Mouse (Mus musculus): ENCODE measurements around the gene Map3k13. TPM values are rescaled to one million over a fixed set of nuclear protein-coding genes. Genes with fewer than 3 reads are reported as not detected.

The Map3k13 gene
- 1.0 and 1.4 TPM in 2 replicates for total RNA-seq (2014; rRNA removed; ENCODE audit: low replicate concordance)
- 0.33 and 0.36 TPM in 2 replicates for polyA plus RNA-seq (2015; fragmentation: Nextera tagmentation; extraction: Ambion mirVana)

GRCm38 (mm10) chr16:21793875-21794696, at the start of gene Map3k13:
TSS of gene Map3k13 (plus strand) at chr16:21794346.
- H3K36me3 ChIP-seq (replicated peaks; ENCODE audit: control insufficient read depth, insufficient read depth, low read length), result peaks cover under 1% of the 10 kb centered on the region; the same call in 1 of the 2 replicates
- peak; percentile 94 for DNase-seq (ENCODE audit: low spot score)
- H3K4me3 ChIP-seq (ENCODE audit: low read depth, low read length), result peak within 1 kb of the TSS; percentile 94
- no peaks in the 10 kb centered on the region for H3K9me3 ChIP-seq (replicated peaks; ENCODE audit: control insufficient read depth, low read length)
- no peak for TF ChIP-seq CTCF (IDR thresholded peaks at IDR 0.05; ENCODE audit: low read depth)
- TF ChIP-seq EP300 (IDR thresholded peaks at IDR 0.05; ENCODE audit: low read depth), result peak; percentile 44; the same call in 1 of the 2 replicates
- ATAC-seq (ENCODE audit: insufficient read depth, low read depth), result peak; percentile 99
- peaks cover 9% of the 10 kb centered on the region; the same call in 1 of the 2 replicates for H3K4me1 ChIP-seq (ENCODE audit: control insufficient read depth, insufficient read depth)
- H3K27me3 ChIP-seq (ENCODE audit: control insufficient read depth, insufficient read depth, low read length), result no peaks in the 10 kb centered on the region
- H3K4me2 ChIP-seq (ENCODE audit: low read depth, low read length), result peak within 1 kb of the TSS; percentile 90
- H3K27ac ChIP-seq (ENCODE audit: low read depth), result peak within 1 kb of the TSS; percentile 86
- H3K9ac ChIP-seq (replicated peaks; ENCODE audit: low read depth, low read length), result peak within 1 kb of the TSS; percentile 85
- 2% methylated on average over 47 of the region's 47 CpGs for WGBS

GRCm38 (mm10) chr16:21758447-21758846, 35.7 kb upstream of the Map3k13 start:
- no peak overlapping the region for H3K27ac ChIP-seq (ENCODE audit: low read depth)
- ATAC-seq (ENCODE audit: insufficient read depth, low read depth), result no peak
- H3K36me3 ChIP-seq (replicated peaks; ENCODE audit: control insufficient read depth, insufficient read depth, low read length), result peaks cover 15% of the 10 kb centered on the region; the same call in 1 of the 2 replicates
- WGBS, result 63% methylated on average over 1 of the region's 1 CpGs
- H3K4me3 ChIP-seq (ENCODE audit: low read depth, low read length), result no peak overlapping the region
- DNase-seq (ENCODE audit: low spot score), result no peak
- no peaks in the 10 kb centered on the region for H3K9me3 ChIP-seq (replicated peaks; ENCODE audit: control insufficient read depth, low read length)
- H3K27me3 ChIP-seq (ENCODE audit: control insufficient read depth, insufficient read depth, low read length), result no peaks in the 10 kb centered on the region
- H3K4me1 ChIP-seq (ENCODE audit: control insufficient read depth, insufficient read depth), result no peaks in the 10 kb centered on the region
- H3K9ac ChIP-seq (replicated peaks; ENCODE audit: low read depth, low read length), result no peak overlapping the region
- TF ChIP-seq EP300 (IDR thresholded peaks at IDR 0.05; ENCODE audit: low read depth) (no peak), CTCF (IDR thresholded peaks at IDR 0.05; ENCODE audit: low read depth) (no peak)
- H3K4me2 ChIP-seq (ENCODE audit: low read depth, low read length), result no peak overlapping the region

GRCm38 (mm10) chr16:21768255-21768654, 25.9 kb upstream of the Map3k13 start:
- ATAC-seq (ENCODE audit: insufficient read depth, low read depth), result no peak
- DNase-seq (ENCODE audit: low spot score), result no peak
- Histone ChIP-seq H3K4me2 (ENCODE audit: low read depth, low read length) (no peak overlapping the region), H3K9ac (replicated peaks; ENCODE audit: low read depth, low read length) (no peak overlapping the region), H3K27me3 (ENCODE audit: control insufficient read depth, insufficient read depth, low read length) (no peaks in the 10 kb centered on the region), H3K4me3 (ENCODE audit: low read depth, low read length) (no peak overlapping the region), H3K4me1 (ENCODE audit: control insufficient read depth, insufficient read depth) (no peaks in the 10 kb centered on the region), H3K27ac (ENCODE audit: low read depth) (no peak overlapping the region), H3K36me3 (replicated peaks; ENCODE audit: control insufficient read depth, insufficient read depth, low read length) (peaks cover 11% of the 10 kb centered on the region), H3K9me3 (replicated peaks; ENCODE audit: control insufficient read depth, low read length) (no peaks in the 10 kb centered on the region; the same call in 1 of the 2 replicates)
- TF ChIP-seq CTCF (IDR thresholded peaks at IDR 0.05; ENCODE audit: low read depth), result peak; percentile 42
- no peak for TF ChIP-seq EP300 (IDR thresholded peaks at IDR 0.05; ENCODE audit: low read depth)
- WGBS, result 73% methylated on average over 3 of the region's 3 CpGs

GRCm38 (mm10) chr16:21769667-21770066, 24.5 kb upstream of the Map3k13 start:
- Histone ChIP-seq H3K36me3 (replicated peaks; ENCODE audit: control insufficient read depth, insufficient read depth, low read length) (peaks cover 13% of the 10 kb centered on the region; the same call in 1 of the 2 replicates), H3K4me1 (ENCODE audit: control insufficient read depth, insufficient read depth) (no peaks in the 10 kb centered on the region), H3K4me3 (ENCODE audit: low read depth, low read length) (no peak overlapping the region), H3K9me3 (replicated peaks; ENCODE audit: control insufficient read depth, low read length) (no peaks in the 10 kb centered on the region), H3K9ac (replicated peaks; ENCODE audit: low read depth, low read length) (no peak overlapping the region), H3K27me3 (ENCODE audit: control insufficient read depth, insufficient read depth, low read length) (no peaks in the 10 kb centered on the region), H3K27ac (ENCODE audit: low read depth) (no peak overlapping the region), H3K4me2 (ENCODE audit: low read depth, low read length) (no peak overlapping the region)
- DNase-seq (ENCODE audit: low spot score), result no peak
- TF ChIP-seq EP300 (IDR thresholded peaks at IDR 0.05; ENCODE audit: low read depth) (no peak), CTCF (IDR thresholded peaks at IDR 0.05; ENCODE audit: low read depth) (peak; percentile 38)
- no peak for ATAC-seq (ENCODE audit: insufficient read depth, low read depth)
- WGBS, result 78% methylated on average over 5 of the region's 5 CpGs

- no peak overlapping the region for H3K9ac ChIP-seq (replicated peaks; ENCODE audit: low read depth, low read length)
- DNase-seq (ENCODE audit: low spot score) (no peak), ATAC-seq (ENCODE audit: insufficient read depth, low read depth) (no peak)
- H3K4me1 ChIP-seq (ENCODE audit: control insufficient read depth, insufficient read depth), result no peaks in the 10 kb centered on the region
- H3K27me3 ChIP-seq (ENCODE audit: control insufficient read depth, insufficient read depth, low read length), result no peaks in the 10 kb centered on the region
- TF ChIP-seq EP300 (IDR thresholded peaks at IDR 0.05; ENCODE audit: low read depth), result no peak
- no peak for TF ChIP-seq CTCF (IDR thresholded peaks at IDR 0.05; ENCODE audit: low read depth)
- H3K27ac ChIP-seq (ENCODE audit: low read depth), result no peak overlapping the region
- no peak overlapping the region for H3K4me3 ChIP-seq (ENCODE audit: low read depth, low read length)
- WGBS, result 68% methylated on average over 4 of the region's 4 CpGs
- H3K9me3 ChIP-seq (replicated peaks; ENCODE audit: control insufficient read depth, low read length), result no peaks in the 10 kb centered on the region
- H3K36me3 ChIP-seq (replicated peaks; ENCODE audit: control insufficient read depth, insufficient read depth, low read length), result 0 out of 2 replicates have a peak, but pooled peaks cover 14% of the 10 kb centered on the region
- H3K4me2 ChIP-seq (ENCODE audit: low read depth, low read length), result no peak overlapping the region
Measured at GRCm38 (mm10) chr16:21774725-21775124, 19.4 kb upstream of the Map3k13 start.
